Mouse (Mus musculus): Measurements from ENCODE around the gene Bco1. TPM values are rescaled to one million over a fixed set of nuclear protein-coding genes. Genes with fewer than 3 reads are reported as not detected.

The Bco1 gene
- polyA plus RNA-seq, 1 experiment from 2014 or later, result 5.6 TPM

- Histone ChIP-seq H3K9me3 (replicated peaks; ENCODE audit: control insufficient read depth, low read length) (no peaks in the 10 kb centered on the region), H3K4me1 (ENCODE audit: control insufficient read depth, low read depth, low read length) (no peaks in the 10 kb centered on the region), H3K4me3 (ENCODE audit: low read depth, low read length) (no peak overlapping the region), H3K4me2 (ENCODE audit: low read depth, low read length) (no peak overlapping the region), H3K9ac (ENCODE audit: low read depth, low read length) (no peak overlapping the region), H3K27ac (ENCODE audit: low read length) (no peak overlapping the region), H3K36me3 (ENCODE audit: control insufficient read depth, insufficient read depth) (no peaks in the 10 kb centered on the region), H3K27me3 (ENCODE audit: control insufficient read depth, insufficient read depth, low read depth, low read length) (0 out of 2 replicates have a peak, but pooled peaks cover 2% of the 10 kb centered on the region)
- ATAC-seq (ENCODE audit: low read depth), result no peak
- WGBS (ENCODE audit: insufficient replicate concordance), result 50% methylated on average over 13 of the region's 13 CpGs
Observed at GRCm38 (mm10) chr8:117061180-117061880, 34.3 kb upstream of the Bco1 start.

- no peak for ATAC-seq (ENCODE audit: low read depth)
- H3K4me2 ChIP-seq (ENCODE audit: low read depth, low read length), result no peak overlapping the region
- no peak overlapping the region for H3K27ac ChIP-seq (ENCODE audit: low read length)
- H3K36me3 ChIP-seq (ENCODE audit: control insufficient read depth, insufficient read depth), result no peaks in the 10 kb centered on the region
- H3K9ac ChIP-seq (ENCODE audit: low read depth, low read length), result no peak overlapping the region
- H3K27me3 ChIP-seq (ENCODE audit: control insufficient read depth, insufficient read depth, low read depth, low read length), result no peaks in the 10 kb centered on the region
- H3K9me3 ChIP-seq (replicated peaks; ENCODE audit: control insufficient read depth, low read length), result no peaks in the 10 kb centered on the region
- 28% methylated on average over 7 of the region's 7 CpGs for WGBS (ENCODE audit: insufficient replicate concordance)
- H3K4me3 ChIP-seq (ENCODE audit: low read depth, low read length), result no peak overlapping the region
- H3K4me1 ChIP-seq (ENCODE audit: control insufficient read depth, low read depth, low read length), result no peaks in the 10 kb centered on the region
Observed at GRCm38 (mm10) chr8:117066955-117067354, 28.7 kb upstream of the Bco1 start.

GRCm38 (mm10) chr8:117067396-117067795 lies 28.3 kb upstream of the Bco1 start:
- no peak for ATAC-seq (ENCODE audit: low read depth)
- 62% methylated on average over 11 of the region's 11 CpGs for WGBS (ENCODE audit: insufficient replicate concordance)
- Histone ChIP-seq H3K9ac (ENCODE audit: low read depth, low read length) (no peak overlapping the region), H3K27ac (ENCODE audit: low read length) (no peak overlapping the region), H3K4me3 (ENCODE audit: low read depth, low read length) (no peak overlapping the region), H3K36me3 (ENCODE audit: control insufficient read depth, insufficient read depth) (no peaks in the 10 kb centered on the region), H3K4me1 (ENCODE audit: control insufficient read depth, low read depth, low read length) (no peaks in the 10 kb centered on the region), H3K9me3 (replicated peaks; ENCODE audit: control insufficient read depth, low read length) (no peaks in the 10 kb centered on the region), H3K4me2 (ENCODE audit: low read depth, low read length) (no peak overlapping the region), H3K27me3 (ENCODE audit: control insufficient read depth, insufficient read depth, low read depth, low read length) (no peaks in the 10 kb centered on the region)

- H3K27ac ChIP-seq (ENCODE audit: low read length), result no peak overlapping the region
- no peaks in the 10 kb centered on the region for H3K27me3 ChIP-seq (ENCODE audit: control insufficient read depth, insufficient read depth, low read depth, low read length)
- WGBS (ENCODE audit: insufficient replicate concordance), result 52% methylated on average over 13 of the region's 13 CpGs
- no peak overlapping the region for H3K4me2 ChIP-seq (ENCODE audit: low read depth, low read length)
- no peaks in the 10 kb centered on the region for H3K36me3 ChIP-seq (ENCODE audit: control insufficient read depth, insufficient read depth)
- no peak for ATAC-seq (ENCODE audit: low read depth)
- no peaks in the 10 kb centered on the region for H3K4me1 ChIP-seq (ENCODE audit: control insufficient read depth, low read depth, low read length)
- no peaks in the 10 kb centered on the region for H3K9me3 ChIP-seq (replicated peaks; ENCODE audit: control insufficient read depth, low read length)
- H3K4me3 ChIP-seq (ENCODE audit: low read depth, low read length), result no peak overlapping the region
- no peak overlapping the region for H3K9ac ChIP-seq (ENCODE audit: low read depth, low read length)
Observed at GRCm38 (mm10) chr8:117068294-117068693, 27.4 kb upstream of the Bco1 start.

GRCm38 (mm10) chr8:117069708-117070107 lies 25.9 kb upstream of the Bco1 start:
- H3K4me1 ChIP-seq (ENCODE audit: control insufficient read depth, low read depth, low read length), result peaks cover 8% of the 10 kb centered on the region
- H3K27ac ChIP-seq (ENCODE audit: low read length), result no peak overlapping the region
- no peak overlapping the region for H3K4me3 ChIP-seq (ENCODE audit: low read depth, low read length)
- no peak overlapping the region for H3K4me2 ChIP-seq (ENCODE audit: low read depth, low read length)
- no peaks in the 10 kb centered on the region for H3K36me3 ChIP-seq (ENCODE audit: control insufficient read depth, insufficient read depth)
- WGBS (ENCODE audit: insufficient replicate concordance), result 69% methylated on average over 1 of the region's 1 CpGs
- H3K27me3 ChIP-seq (ENCODE audit: control insufficient read depth, insufficient read depth, low read depth, low read length), result no peaks in the 10 kb centered on the region
- H3K9ac ChIP-seq (ENCODE audit: low read depth, low read length), result no peak overlapping the region
- no peak for ATAC-seq (ENCODE audit: low read depth)
- H3K9me3 ChIP-seq (replicated peaks; ENCODE audit: control insufficient read depth, low read length), result no peaks in the 10 kb centered on the region

- 0 out of 2 replicates have a peak overlapping the region, but pooled peaks have one; percentile 29 for H3K27ac ChIP-seq (ENCODE audit: low read length)
- H3K27me3 ChIP-seq (ENCODE audit: control insufficient read depth, insufficient read depth, low read depth, low read length), result no peaks in the 10 kb centered on the region
- 19% methylated on average over 10 of the region's 10 CpGs for WGBS (ENCODE audit: insufficient replicate concordance)
- H3K36me3 ChIP-seq (ENCODE audit: control insufficient read depth, insufficient read depth), result no peaks in the 10 kb centered on the region
- no peaks in the 10 kb centered on the region for H3K9me3 ChIP-seq (replicated peaks; ENCODE audit: control insufficient read depth, low read length)
- peak; percentile 87 for ATAC-seq (ENCODE audit: low read depth)
- H3K4me3 ChIP-seq (ENCODE audit: low read depth, low read length), result no peak overlapping the region
- H3K9ac ChIP-seq (ENCODE audit: low read depth, low read length), result no peak overlapping the region
- H3K4me2 ChIP-seq (ENCODE audit: low read depth, low read length), result peak overlapping the region; percentile 19; the same call in 1 of the 2 replicates
- H3K4me1 ChIP-seq (ENCODE audit: control insufficient read depth, low read depth, low read length), result peaks cover 19% of the 10 kb centered on the region
Observed at GRCm38 (mm10) chr8:117074350-117075182, 21.1 kb upstream of the Bco1 start.

- Histone ChIP-seq H3K4me1 (ENCODE audit: control insufficient read depth, low read depth, low read length) (peaks cover 34% of the 10 kb centered on the region), H3K9me3 (replicated peaks; ENCODE audit: control insufficient read depth, low read length) (no peaks in the 10 kb centered on the region), H3K4me3 (ENCODE audit: low read depth, low read length) (no peak overlapping the region), H3K27me3 (ENCODE audit: control insufficient read depth, insufficient read depth, low read depth, low read length) (no peaks in the 10 kb centered on the region), H3K27ac (ENCODE audit: low read length) (no peak overlapping the region), H3K9ac (ENCODE audit: low read depth, low read length) (no peak overlapping the region), H3K36me3 (ENCODE audit: control insufficient read depth, insufficient read depth) (no peaks in the 10 kb centered on the region), H3K4me2 (ENCODE audit: low read depth, low read length) (no peak overlapping the region)
- WGBS (ENCODE audit: insufficient replicate concordance), result 57% methylated on average over 7 of the region's 7 CpGs
- ATAC-seq (ENCODE audit: low read depth), result no peak
Observed at GRCm38 (mm10) chr8:117078367-117078926, 17.2 kb upstream of the Bco1 start.

- H3K36me3 ChIP-seq (ENCODE audit: control insufficient read depth, insufficient read depth), result no peaks in the 10 kb centered on the region
- no peak overlapping the region for H3K9ac ChIP-seq (ENCODE audit: low read depth, low read length)
- no peak overlapping the region for H3K4me2 ChIP-seq (ENCODE audit: low read depth, low read length)
- no peak overlapping the region for H3K4me3 ChIP-seq (ENCODE audit: low read depth, low read length)
- ATAC-seq (ENCODE audit: low read depth), result no peak
- H3K4me1 ChIP-seq (ENCODE audit: control insufficient read depth, low read depth, low read length), result peaks cover 37% of the 10 kb centered on the region
- no peak overlapping the region for H3K27ac ChIP-seq (ENCODE audit: low read length)
- H3K9me3 ChIP-seq (replicated peaks; ENCODE audit: control insufficient read depth, low read length), result no peaks in the 10 kb centered on the region
- no peaks in the 10 kb centered on the region for H3K27me3 ChIP-seq (ENCODE audit: control insufficient read depth, insufficient read depth, low read depth, low read length)
- 57% methylated on average over 14 of the region's 14 CpGs for WGBS (ENCODE audit: insufficient replicate concordance)
Observed at GRCm38 (mm10) chr8:117079652-117080051, 16.0 kb upstream of the Bco1 start.
